Mouse (Mus musculus): ENCODE measurements at regions not wholly inside any gene's neighbourhood (a gene's known extent, or its start where the extent isn't known, plus 50 kb on each side); places are given as distances from the start of the nearest gene placed in this dataset.

GRCm38 (mm10) chr15:33862224-33862752, 495.4 kb downstream of the 9430069I07Rik start:
- H3K9ac ChIP-seq (ENCODE audit: low read length), result no peak overlapping the region
- ATAC-seq (replicated peaks; ENCODE audit: low FRiP score, low TSS enrichment, low read depth) (no peak), DNase-seq (ENCODE audit: low spot score) (no peak)
- no peaks in the 10 kb centered on the region for H3K4me1 ChIP-seq (replicated peaks; ENCODE audit: control insufficient read depth, insufficient read depth, low read length)
- no peak overlapping the region for H3K27ac ChIP-seq (ENCODE audit: low read depth)
- 74% methylated on average over 3 of the region's 3 CpGs for WGBS
- no peaks in the 10 kb centered on the region for H3K27me3 ChIP-seq (replicated peaks; ENCODE audit: control insufficient read depth, insufficient read depth, low read length)
- H3K36me3 ChIP-seq (ENCODE audit: control insufficient read depth, insufficient read depth, low read length), result no peaks in the 10 kb centered on the region
- H3K4me3 ChIP-seq (ENCODE audit: low read depth, low read length), result no peak overlapping the region
- no peaks in the 10 kb centered on the region for H3K9me3 ChIP-seq (ENCODE audit: control insufficient read depth, low read length)
- no peak overlapping the region for H3K4me2 ChIP-seq (ENCODE audit: low read length)

GRCm38 (mm10) chr15:33825435-33826088, 532.1 kb downstream of the 9430069I07Rik start:
- no peaks in the 10 kb centered on the region for H3K27me3 ChIP-seq (replicated peaks; ENCODE audit: control insufficient read depth, insufficient read depth, low read length)
- no peak overlapping the region for H3K27ac ChIP-seq (ENCODE audit: low read depth)
- DNase-seq (ENCODE audit: low spot score) (no peak), ATAC-seq (replicated peaks; ENCODE audit: low FRiP score, low TSS enrichment, low read depth) (no peak)
- WGBS, result 96% methylated on average over 1 of the region's 1 CpGs
- H3K4me2 ChIP-seq (ENCODE audit: low read length), result no peak overlapping the region
- no peaks in the 10 kb centered on the region for H3K9me3 ChIP-seq (ENCODE audit: control insufficient read depth, low read length)
- H3K4me1 ChIP-seq (replicated peaks; ENCODE audit: control insufficient read depth, insufficient read depth, low read length), result no peaks in the 10 kb centered on the region
- no peak overlapping the region for H3K4me3 ChIP-seq (ENCODE audit: low read depth, low read length)
- H3K36me3 ChIP-seq (ENCODE audit: control insufficient read depth, insufficient read depth, low read length), result no peaks in the 10 kb centered on the region
- H3K9ac ChIP-seq (ENCODE audit: low read length), result no peak overlapping the region

GRCm38 (mm10) chr15:33824826-33825225, 532.8 kb downstream of the 9430069I07Rik start:
- Histone ChIP-seq H3K36me3 (ENCODE audit: control insufficient read depth, insufficient read depth, low read length) (no peaks in the 10 kb centered on the region), H3K4me2 (ENCODE audit: low read length) (no peak overlapping the region), H3K27me3 (replicated peaks; ENCODE audit: control insufficient read depth, insufficient read depth, low read length) (no peaks in the 10 kb centered on the region), H3K4me1 (replicated peaks; ENCODE audit: control insufficient read depth, insufficient read depth, low read length) (no peaks in the 10 kb centered on the region), H3K4me3 (ENCODE audit: low read depth, low read length) (no peak overlapping the region), H3K27ac (ENCODE audit: low read depth) (no peak overlapping the region), H3K9ac (ENCODE audit: low read length) (no peak overlapping the region), H3K9me3 (ENCODE audit: control insufficient read depth, low read length) (no peaks in the 10 kb centered on the region)
- 87% methylated on average over 3 of the region's 3 CpGs for WGBS
- DNase-seq (ENCODE audit: low spot score) (no peak), ATAC-seq (replicated peaks; ENCODE audit: low FRiP score, low TSS enrichment, low read depth) (no peak)

- ATAC-seq (replicated peaks; ENCODE audit: low FRiP score, low TSS enrichment, low read depth) (no peak), DNase-seq (ENCODE audit: low spot score) (no peak)
- Histone ChIP-seq H3K4me2 (ENCODE audit: low read length) (no peak overlapping the region), H3K9ac (ENCODE audit: low read length) (no peak overlapping the region), H3K9me3 (ENCODE audit: control insufficient read depth, low read length) (no peaks in the 10 kb centered on the region), H3K27ac (ENCODE audit: low read depth) (no peak overlapping the region), H3K27me3 (replicated peaks; ENCODE audit: control insufficient read depth, insufficient read depth, low read length) (no peaks in the 10 kb centered on the region), H3K4me3 (ENCODE audit: low read depth, low read length) (no peak overlapping the region), H3K4me1 (replicated peaks; ENCODE audit: control insufficient read depth, insufficient read depth, low read length) (no peaks in the 10 kb centered on the region), H3K36me3 (ENCODE audit: control insufficient read depth, insufficient read depth, low read length) (no peaks in the 10 kb centered on the region)
- WGBS, result 83% methylated on average over 2 of the region's 2 CpGs
Observed at GRCm38 (mm10) chr15:33780960-33781359, 576.7 kb downstream of the 9430069I07Rik start.

- Histone ChIP-seq H3K4me3 (ENCODE audit: low read depth, low read length) (no peak overlapping the region), H3K27ac (ENCODE audit: low read depth) (no peak overlapping the region), H3K27me3 (replicated peaks; ENCODE audit: control insufficient read depth, insufficient read depth, low read length) (no peaks in the 10 kb centered on the region), H3K9me3 (ENCODE audit: control insufficient read depth, low read length) (no peaks in the 10 kb centered on the region), H3K36me3 (ENCODE audit: control insufficient read depth, insufficient read depth, low read length) (no peaks in the 10 kb centered on the region), H3K4me2 (ENCODE audit: low read length) (no peak overlapping the region), H3K9ac (ENCODE audit: low read length) (no peak overlapping the region), H3K4me1 (replicated peaks; ENCODE audit: control insufficient read depth, insufficient read depth, low read length) (no peaks in the 10 kb centered on the region)
- DNase-seq (ENCODE audit: low spot score) (no peak), ATAC-seq (replicated peaks; ENCODE audit: low FRiP score, low TSS enrichment, low read depth) (no peak)
- 41% methylated on average over 6 of the region's 6 CpGs for WGBS
Observed at GRCm38 (mm10) chr15:33759496-33759895, 598.2 kb downstream of the 9430069I07Rik start.

GRCm38 (mm10) chr15:33758771-33759170, 598.9 kb downstream of the 9430069I07Rik start:
- H3K27ac ChIP-seq (ENCODE audit: low read depth), result no peak overlapping the region
- WGBS, result 80% methylated on average over 1 of the region's 1 CpGs
- no peak for ATAC-seq (replicated peaks; ENCODE audit: low FRiP score, low TSS enrichment, low read depth)
- H3K4me1 ChIP-seq (replicated peaks; ENCODE audit: control insufficient read depth, insufficient read depth, low read length), result no peaks in the 10 kb centered on the region
- H3K36me3 ChIP-seq (ENCODE audit: control insufficient read depth, insufficient read depth, low read length), result no peaks in the 10 kb centered on the region
- DNase-seq (ENCODE audit: low spot score), result no peak
- H3K4me3 ChIP-seq (ENCODE audit: low read depth, low read length), result no peak overlapping the region
- H3K4me2 ChIP-seq (ENCODE audit: low read length), result no peak overlapping the region
- H3K9me3 ChIP-seq (ENCODE audit: control insufficient read depth, low read length), result no peaks in the 10 kb centered on the region
- H3K27me3 ChIP-seq (replicated peaks; ENCODE audit: control insufficient read depth, insufficient read depth, low read length), result no peaks in the 10 kb centered on the region
- H3K9ac ChIP-seq (ENCODE audit: low read length), result no peak overlapping the region
